Mouse (Mus musculus) thymus, adult 2 months (tissue): ENCODE results near the gene Usp30.

ENCODE experiments used
- CTCF ChIP-seq: fragments of 200-500 bp; IDR thresholded peaks from 2 replicates; pipeline ENCODE4 v1.5.1; 2012; ENCODE audit warnings: mild to moderate bottlenecking, control low read depth, low read length, moderate library complexity, borderline replicate concordance; ENCODE audit not compliant: control insufficient read depth, poor library complexity, insufficient read depth; ENCODE audit errors: extremely low read depth
- POLR2A ChIP-seq: fragments of 200-500 bp; IDR thresholded peaks from 2 replicates; pipeline ENCODE4 v1.6.1; 2012; ENCODE audit warnings: mild to moderate bottlenecking, low read length, control low read depth, moderate library complexity; ENCODE audit not compliant: control insufficient read depth, poor library complexity, insufficient read depth; ENCODE audit errors: extremely low read depth

- TF ChIP-seq CTCF (no peak), POLR2A (peak; percentile 9; the same call in 1 of the 2 replicates)
These were observed 64.9 kb downstream of the Usp30 start, which contains the start of gene Ung for GRCm38 (mm10) chr5:114130211-114130605.
